Mouse (Mus musculus) adrenal gland, postnatal 14 days (tissue): ENCODE results near the gene Cpm. TPM values are rescaled to one million over a fixed set of nuclear protein-coding genes. Genes with fewer than 3 reads are reported as not detected.

Experiments used
- DNase-seq: peaks from one replicate; pipeline ENCODE4 v3.0.0; 2021; ENCODE audit warnings: mixed read lengths
- total RNA-seq: library from RNA; stranded (reverse); gene quantifications from 2 replicates; pipeline ENCODE4 v1.2.3, GENCODE M21; 2021

The Cpm gene
- total RNA-seq, 1 experiment from 2014 or later: 23.7 TPM

DNA sequence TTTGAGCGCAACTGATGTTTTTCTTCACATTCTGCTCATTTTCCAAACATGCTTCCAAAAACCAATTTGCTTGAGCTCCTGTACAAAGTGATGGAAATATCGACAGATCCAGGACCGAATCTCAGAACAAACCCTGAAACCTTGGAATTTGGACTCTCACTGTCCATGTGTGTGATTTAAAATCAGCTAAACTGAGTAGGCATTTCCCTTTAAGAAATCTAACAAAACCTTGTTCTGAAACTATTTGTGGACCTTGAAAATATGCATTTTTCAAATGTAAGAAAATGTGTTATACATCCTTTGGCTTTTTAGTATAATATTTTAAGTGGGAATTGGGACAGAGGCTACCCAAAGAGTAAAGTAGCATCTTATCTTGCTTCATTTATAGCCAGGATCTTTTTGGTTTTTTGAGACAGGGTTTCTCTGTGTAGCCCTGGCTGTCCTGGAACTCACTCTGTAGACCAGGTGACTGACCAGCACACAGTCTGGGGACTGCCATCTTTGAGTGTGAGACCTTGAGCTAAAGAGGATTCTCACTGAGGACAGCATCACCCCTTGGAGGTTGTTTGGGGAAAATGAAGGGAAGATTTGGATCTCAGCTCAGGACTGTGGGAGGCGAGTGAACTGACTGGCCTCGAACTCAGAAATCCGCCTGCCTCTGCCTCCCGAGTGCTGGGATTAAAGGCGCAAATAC is 5.9 kb downstream of the Cpm start:
- DNase-seq: no peak

DNA sequence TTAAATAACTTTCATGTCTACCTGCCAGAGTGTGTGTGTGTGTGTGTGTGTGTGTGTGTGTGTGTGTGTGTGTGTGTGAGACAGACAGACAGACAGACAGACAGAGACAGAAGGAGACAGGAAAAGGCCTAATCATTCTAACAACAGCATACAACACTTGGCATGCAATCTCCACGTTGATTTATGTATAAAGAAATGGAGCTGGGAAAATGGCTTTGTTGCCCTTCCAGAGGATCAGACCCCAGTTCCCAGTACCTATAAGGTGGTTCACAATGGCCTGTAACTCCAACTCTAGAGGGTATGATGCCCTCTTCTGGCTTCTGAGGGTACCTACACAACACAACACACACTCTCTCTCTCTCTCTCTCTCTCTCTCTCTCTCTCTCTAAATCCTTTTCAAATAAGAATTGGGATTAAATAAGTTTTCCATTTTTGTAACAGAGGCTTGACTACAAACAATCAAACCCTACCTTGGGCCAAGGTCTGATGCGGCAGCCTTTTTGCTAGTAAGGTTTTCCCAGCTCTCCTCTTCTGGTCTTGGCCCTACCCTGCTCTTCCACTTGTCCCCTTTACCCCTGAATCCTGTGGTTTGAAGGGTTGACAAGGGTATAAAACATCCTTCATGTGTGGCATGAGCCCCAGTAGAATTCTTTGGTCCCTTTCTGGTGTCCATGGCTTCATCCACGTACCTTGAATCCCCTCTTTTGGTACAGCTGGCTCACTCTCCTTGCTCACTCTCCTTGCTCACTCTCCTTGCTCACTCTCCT is 6.7 kb downstream of the Cpm start:
- no peak for DNase-seq

DNA sequence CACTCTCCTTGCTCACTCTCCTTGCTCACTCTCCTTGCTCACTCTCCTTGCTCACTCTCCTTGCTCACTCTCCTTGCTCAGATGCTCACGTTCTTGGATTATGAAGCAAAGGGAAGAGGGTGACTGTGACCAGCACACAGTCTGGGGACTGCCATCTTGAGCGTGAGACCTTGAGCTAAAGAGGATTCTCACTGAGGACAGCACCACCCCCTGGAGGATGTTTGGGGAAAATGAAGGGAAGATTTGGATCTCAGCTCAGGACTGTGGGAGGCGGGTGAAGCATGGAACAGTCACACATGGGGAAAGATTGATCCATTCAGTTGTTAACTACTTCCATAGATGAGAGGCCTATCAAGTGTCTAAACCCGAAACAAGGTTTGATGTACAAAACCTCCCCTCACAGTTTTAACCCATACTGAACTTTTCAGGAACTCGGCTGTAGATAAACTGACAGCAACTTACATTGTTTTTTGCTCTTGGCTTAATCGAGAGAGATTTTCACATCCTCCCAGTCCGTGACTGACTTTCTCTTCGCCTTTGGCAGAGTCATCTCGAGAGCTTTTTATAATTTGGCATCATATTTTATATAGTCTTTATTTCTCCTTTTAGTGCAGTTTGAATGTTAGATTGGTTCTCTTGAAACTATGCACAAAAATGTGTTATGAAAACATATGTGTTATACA is 7.9 kb downstream of the Cpm start:
- peak; percentile 37 for DNase-seq

DNA sequence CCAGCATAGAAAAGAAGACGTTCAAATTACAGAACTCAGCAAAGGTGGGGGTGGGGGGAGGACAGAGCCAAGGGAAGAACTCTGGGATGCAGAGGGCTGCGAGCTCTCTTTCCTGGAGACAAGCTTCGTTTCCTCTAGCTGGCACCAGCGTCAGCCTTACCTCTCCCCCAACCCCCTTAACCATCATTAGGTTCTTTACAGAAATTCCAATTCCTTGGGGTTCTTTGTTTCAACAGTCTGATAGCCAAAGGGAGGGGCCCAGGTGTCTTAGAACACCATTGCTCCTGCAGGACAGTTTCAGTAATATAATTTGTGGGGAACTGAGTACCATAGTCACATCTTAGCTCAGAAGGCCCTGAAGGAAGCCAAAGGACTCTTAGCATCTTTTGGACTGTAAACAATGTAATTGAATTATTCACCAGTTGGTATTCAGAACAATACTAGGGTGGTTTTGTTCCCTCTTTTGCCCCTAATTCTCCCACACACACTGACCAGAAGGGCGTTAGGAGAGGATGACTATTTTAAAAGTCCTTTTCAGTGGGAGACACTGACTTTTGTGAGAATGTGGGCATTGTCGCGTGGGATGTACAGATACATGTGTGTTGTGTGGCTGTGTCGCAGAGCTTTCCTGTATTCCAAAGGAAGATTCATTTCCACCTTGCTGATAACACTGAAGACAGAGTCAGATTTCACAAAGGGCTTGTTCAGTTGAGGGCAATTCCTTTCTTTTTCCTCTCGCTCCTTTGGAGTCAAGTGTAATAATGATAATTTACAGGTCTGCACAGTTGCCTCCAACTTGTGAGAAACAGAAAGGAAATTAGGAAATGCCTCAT is 8.7 kb downstream of the Cpm start:
- DNase-seq: no peak

DNA sequence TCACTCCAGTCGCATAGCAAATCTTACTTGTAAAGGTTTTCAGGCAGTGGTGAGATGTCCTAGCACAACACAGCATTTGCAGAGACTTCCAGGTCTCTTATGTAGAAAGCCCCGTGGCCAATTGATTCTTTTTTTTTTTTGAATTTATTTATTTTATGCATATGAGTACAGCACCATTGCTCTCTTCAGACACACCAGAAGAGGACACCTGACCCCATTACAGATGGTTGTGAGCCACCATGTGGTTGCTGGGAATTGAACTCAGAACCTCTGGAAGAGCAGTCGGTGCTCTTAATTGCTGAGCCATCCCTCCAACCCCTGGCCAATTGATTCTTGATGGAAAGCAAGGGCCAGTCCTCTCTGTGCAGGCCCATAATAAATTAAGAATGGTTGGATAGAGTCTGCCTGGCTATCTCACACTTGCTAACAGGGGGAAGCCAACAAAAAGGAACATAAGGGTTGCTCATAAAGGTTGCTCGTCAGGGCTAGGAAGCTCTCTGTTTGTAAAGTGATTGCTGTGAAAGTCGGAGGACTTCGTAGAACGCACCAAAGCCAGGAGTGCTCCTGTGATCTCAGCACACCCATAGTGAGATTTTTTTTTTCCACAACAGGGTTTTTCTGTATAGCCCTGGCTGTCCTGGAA is 9.4 kb downstream of the Cpm start:
- DNase-seq: no peak

DNA sequence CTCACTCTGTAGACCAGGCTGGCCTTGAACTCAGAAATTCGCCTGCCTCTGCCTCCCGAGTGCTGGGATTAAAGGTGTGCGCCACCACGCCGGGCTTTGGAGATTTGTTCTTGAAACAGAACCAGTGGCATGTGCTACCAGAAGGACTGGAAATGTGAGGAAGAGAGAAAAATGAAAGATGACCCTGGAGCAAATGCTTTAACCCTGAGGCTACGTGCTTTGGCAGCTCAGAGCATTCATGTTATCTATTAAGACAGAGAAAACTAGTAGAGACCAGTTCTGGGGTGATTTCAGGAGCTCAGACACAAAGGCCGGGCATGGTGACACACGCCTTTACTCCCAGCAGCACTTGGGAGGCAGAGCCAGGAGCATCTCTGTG is 9.9 kb downstream of the Cpm start:
- no peak for DNase-seq

DNA sequence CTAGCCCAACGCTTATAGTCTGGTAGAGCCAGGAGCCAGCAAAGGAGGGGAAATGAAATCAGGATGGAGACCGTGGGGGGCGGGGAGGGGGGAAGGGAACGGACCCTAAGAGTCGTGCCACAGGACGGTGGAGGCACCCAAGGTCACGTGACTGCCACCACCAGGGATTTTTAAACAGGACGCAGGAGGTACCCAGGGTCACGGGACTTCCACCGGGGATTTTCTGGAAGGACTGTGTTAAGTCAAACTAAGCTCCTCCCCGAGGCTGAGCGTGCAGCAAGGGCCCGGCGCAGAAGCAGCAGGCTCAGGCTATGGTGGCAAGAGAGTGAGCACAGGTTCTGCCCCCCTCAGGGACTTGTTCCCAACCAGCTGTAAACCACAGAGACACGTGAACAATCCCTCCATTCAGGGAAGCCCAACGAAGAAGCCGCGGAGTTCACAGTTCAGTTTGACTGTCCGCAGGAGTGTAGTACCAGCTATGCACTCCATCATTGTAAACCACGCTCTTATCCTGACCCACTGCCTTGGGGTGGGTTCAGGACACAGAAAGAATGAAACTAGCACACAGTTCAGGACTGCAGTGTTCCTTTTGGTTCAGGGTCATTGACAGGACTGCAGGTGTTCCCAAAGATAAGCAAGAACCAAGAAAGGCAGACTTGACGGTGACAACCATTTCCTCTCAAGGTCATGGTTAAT is 10.7 kb downstream of the Cpm start:
- DNase-seq: peak; percentile 44

DNA sequence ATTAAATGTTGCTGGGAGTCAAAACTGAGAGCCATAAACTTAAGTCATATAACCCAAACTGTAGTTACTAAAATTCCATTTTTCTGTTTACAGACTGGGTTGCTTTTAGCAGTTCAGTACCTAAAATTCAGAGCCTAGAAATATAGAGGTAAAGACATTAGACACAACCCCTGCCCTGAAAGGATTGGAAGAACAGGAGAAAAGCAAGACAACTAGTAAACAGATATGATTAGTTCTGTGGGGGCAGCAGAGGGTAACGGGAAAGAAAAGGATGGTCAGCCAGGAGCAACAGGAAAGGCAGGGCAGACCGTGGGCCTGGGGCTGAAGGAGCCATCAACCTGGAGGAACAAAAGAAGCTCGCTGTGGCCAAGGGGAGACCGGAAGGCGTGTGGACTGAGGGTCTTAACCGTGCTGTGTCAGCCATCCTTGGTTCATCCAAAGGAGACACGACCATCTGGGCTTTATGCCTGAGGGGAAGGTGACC is 11.3 kb downstream of the Cpm start:
- no peak for DNase-seq

DNA sequence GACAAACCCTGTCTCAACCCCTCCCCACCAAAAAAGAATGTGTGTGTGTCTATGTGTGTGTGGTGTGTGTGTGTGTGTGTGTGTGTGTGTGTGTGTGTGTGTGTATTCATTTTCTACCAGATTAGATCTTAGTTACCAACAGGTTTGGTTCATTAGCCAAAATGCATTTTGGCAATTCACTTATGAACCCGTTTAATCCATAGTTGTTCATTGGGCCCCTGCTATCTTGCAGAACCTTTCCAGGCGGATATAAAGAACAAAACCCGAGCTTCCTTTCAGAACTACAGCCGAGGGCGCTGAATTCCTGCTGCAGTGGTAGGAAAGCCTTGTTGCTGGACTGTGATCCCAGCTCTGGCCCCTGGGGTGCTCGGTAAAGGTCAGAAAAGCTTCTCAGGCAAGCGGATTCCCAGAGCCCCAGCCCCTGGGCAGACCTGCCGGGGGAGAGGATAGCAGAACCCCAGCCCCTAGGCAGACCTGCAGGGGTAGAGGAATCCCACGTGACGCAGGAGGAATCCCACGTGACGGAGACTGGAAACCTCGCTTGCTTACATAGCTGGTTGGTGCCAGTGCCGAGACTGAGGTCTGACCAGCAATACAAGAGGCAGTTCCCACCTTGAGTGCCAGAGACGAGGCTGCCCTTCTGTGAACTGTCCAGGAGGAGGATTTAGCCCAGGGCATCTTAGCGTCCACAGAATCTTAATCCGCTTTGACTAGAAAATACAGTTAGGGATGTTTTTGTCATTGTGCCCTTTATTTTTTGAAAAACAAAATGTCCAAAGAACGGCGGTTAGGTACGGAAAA is 12.3 kb downstream of the Cpm start:
- no peak for DNase-seq

DNA sequence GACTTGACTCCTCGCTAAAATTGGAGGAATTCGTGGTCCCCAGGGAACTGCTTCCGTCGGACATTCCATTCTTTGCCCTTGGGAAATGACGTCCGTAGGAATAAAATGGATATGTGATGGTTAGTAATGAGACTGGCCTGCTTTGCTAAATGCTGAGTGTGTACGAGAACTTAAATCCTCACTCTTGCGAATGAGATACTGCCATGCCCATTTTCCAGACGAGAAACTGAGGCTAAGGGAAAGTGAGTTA is 12.8 kb downstream of the Cpm start:
- DNase-seq: no peak

DNA sequence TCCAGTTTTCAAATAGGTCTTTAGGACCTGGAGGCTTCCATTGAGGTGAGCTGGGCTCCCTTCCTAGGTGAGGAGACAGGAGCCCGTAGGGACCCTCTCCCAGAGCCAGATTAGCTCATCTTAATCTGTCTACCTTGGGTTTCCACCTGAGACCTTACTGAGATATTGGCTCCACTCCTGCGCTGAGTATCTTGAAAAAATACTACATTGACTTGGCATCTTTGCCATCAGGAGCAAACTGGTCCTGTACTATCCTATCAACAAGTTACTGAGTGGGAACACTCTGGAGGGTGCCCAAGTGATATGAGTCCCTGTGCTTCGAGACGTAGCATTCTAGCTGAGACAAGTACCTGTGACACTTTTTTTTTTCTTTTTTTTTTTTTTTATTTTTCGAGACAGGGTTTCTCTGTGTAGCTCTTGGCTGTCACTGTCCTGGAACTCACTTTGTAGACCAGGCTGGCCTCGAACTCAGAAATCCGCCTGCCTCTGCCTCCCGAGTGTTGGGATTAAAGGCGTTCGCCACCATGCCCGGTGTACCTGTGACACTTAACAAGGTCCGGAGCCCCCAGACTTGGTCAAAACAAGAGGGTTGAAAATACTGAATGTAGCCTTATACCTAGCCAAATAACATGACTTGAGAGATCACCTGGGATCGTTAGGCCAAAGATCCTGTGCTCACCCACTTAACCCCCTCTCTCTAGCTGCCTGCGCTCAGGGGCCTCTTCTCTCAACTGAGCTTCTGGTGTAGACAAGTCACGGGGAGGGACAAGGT is 13.4 kb downstream of the Cpm start:
- DNase-seq: no peak

DNA sequence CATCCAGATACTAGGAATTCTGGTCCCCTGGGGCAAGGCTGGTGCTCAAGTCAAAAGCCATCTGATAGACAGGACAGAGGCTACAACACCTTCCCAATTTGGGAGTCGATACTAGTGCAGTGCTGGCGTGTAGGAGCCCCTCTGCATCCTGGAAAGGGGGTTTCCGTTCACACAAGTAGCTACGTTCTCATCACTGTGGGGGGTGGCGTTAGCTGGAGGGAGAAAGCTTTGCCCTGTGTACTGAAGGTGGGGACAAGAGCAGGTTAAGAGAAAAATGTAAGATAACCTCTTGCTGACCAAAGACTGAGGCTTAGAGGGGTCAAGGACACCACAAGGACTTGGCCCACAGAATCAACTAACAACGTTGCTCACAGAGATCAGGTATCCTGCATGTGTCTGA is 14.0 kb downstream of the Cpm start:
- no peak for DNase-seq

DNA sequence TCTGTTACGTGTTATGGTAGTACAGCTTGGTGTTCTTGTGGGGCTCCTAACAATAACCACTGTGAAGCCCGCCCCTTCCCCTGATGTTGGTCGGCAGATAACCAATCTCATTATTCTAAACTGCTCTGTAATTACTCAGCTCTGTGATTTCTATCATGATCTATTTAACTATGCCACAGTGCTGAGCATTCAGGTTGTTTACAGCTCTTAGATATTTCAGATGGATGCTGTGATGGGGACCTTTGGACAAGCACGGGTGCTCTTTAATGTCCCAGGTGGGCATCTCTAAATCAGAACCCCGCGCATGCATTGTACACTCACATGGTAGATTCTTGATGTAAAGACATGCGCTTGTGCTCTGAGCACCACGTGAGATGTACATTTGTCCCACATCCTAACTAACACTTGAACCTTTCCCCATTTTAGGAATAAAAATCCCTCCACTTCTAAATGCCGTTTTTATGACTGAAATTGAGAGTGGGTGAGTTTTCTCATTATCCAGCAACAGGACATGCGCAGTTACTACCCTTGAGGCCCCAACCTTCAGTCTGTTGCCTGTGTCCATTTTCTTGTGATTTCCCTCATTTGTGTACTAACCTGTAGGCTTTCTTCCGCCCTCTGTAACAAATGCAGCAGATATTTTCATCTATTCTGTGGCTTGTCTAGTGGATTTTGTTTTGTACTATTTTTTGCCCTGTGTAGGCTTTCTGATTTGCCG is 14.6 kb downstream of the Cpm start:
- no peak for DNase-seq

DNA sequence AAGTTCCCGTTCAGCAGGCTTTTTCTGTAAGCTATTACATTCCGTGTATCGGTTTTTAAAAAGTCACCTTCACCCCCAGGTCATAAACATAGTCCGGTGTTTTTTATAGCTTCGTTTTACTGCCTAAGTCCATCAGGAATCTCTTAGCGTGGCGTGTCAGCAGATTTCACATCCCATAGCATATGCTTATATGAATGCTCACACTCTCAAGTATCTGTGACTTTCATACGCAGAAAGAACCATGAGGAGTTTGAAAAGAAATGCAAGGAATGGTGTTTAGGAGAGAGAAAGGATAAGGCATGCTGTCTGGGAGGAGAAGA is 15.1 kb downstream of the Cpm start:
- no peak for DNase-seq

DNA sequence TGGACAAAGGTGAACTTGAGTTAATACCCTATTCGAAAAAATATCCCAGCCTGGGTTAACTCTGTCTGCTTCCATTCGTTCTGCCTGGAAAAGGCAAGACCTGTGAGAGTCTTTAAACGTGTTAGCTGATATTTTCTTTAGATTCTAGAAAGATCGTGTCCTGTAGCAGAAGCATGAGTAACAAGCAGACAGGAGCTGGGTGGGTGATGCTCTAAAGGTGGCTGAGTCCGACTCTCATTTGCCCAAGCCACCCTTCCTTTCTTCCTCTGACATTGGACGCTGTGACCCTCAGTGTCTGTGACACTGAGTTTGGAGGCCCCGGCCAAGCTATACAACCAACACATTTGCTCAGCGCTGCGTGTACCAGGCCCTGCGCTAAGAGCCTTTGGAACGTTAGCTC is 15.5 kb downstream of the Cpm start:
- no peak for DNase-seq

DNA sequence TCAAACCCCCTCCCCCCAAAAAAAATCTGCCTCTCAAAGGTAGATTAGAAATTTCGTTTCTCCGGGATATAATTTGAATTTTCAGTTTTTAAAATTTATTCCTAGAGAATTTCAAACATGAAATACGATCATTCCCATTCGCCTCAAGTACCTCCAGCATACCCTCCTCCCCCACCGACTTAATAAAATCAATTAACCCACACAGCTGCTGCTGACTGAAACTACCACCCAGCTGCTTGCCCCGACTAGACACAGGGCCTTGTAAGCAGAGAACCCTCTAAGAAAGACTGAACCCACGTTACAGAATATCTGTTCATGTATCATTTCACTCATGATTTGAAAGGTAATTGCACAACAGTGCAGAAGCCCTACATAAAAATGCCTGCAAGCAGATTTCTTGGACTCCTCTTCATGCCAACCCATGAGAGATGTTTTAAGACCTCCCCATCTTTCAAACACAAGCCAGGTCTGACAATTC is 16.2 kb downstream of the Cpm start:
- no peak for DNase-seq

DNA sequence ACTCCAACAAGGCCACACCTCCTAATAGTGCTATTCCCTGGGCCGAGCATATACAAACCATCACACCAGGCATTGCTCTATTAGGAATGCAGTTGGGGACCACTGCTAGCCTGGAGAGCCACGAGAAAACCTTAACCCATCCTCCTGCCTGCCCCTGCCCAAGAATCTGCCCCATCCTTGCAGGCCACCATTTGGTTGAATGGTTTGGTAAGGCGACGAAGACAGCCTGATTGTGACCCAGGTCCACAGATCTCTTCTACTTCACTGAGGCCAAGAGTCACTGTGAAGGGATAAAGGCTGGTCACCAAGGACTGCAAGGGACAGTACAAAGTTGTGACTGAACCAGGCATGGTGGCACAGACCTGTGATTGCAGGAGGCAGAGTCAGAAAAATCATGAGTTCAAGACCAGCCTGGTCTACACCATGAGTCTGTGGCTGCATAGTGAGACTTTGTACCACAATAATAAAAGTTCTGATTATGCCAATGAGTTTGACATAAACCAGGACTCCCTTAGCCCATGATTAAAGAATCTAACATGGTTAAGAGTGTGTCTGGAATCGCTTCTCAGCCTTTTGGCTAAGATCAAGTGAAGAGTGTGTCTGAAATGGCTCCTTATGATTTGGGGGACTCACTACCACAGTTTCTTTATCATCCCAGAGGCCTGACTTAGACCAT is 17.3 kb downstream of the Cpm start:
- DNase-seq: no peak

DNA sequence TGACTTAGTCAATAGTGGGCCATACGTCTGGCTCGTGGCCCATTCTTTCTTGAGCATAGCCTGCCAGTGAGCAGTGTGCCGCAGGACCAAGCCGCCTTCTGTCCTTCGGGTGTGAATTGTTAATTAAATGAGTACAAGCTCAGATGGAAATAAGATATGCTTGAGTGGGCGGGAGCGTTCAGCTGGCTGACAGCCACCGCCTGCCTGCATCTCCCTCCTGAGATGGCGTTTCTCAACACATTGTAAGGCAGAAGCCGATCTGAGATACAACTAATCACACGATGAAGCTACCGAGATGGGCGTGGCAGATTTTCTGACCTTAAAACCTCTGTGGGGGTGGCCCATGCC is 17.8 kb downstream of the Cpm start:
- DNase-seq: no peak

DNA sequence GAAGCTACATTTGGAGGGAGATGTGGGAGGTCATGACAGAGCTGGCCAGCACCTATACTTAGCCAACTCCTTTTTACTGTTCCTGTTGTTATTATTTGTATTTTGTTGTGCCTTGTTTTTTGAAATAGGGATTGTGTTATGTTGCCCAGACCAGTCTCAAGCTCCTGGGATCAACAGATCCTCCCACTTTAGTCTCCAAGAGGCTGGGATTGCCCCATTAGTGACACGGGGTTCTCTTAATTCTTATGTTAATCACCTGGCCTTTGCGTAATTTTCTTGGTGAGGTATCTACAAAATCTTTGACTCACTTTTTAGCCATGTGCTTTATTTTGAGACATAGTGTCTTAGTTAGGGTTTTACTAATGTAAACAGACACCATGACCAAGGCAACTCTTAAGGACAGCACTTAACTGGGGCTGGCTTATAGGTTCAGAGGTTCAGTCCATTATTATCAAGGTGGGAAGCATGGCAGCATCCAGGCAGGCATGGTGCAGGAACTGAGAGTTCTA is 18.7 kb downstream of the Cpm start:
- no peak for DNase-seq
